In genomic region chr8:71610822-71611651, GRCm38 (mm10) we compare ENCODE assay signal across 8 mouse cellular contexts. TPM values are rescaled to one million over a fixed set of nuclear protein-coding genes. Genes with fewer than 3 reads are reported as not detected.
DNase-seq lines count a peak whose midpoint lies in the region; ATAC-seq and TF ChIP-seq lines count a peak whose summit lies in the region.

TSS of gene Colgalt1 (plus strand) at chr8:71610998.

- H3K36me3 ChIP-seq in embryonic facial prominence, embryonic 13.5 days, result peaks cover 33% of the 10 kb centered on the region
- H3K36me3 ChIP-seq in kidney, adult 2 months (ENCODE audit: control insufficient read depth, insufficient read depth, low read length), result no peaks in the 10 kb centered on the region
- H3K36me3 ChIP-seq in limb, embryonic 12.5 days, result peaks cover 36% of the 10 kb centered on the region
- H3K36me3 ChIP-seq in midbrain, embryonic 15.5 days (replicated peaks), result peaks cover 10% of the 10 kb centered on the region; the same call in 1 of the 2 replicates
- peaks cover 10% of the 10 kb centered on the region for H3K36me3 ChIP-seq in spleen, adult 2 months (ENCODE audit: control insufficient read depth, insufficient read depth, low read length)

- no peak for TF ChIP-seq POLR2A in kidney, adult 2 months (IDR thresholded peaks at IDR 0.05; ENCODE audit: low read depth, low read length)
- peak; percentile 42; the same call in 1 of the 2 replicates for TF ChIP-seq POLR2A in spleen, adult 2 months (IDR thresholded peaks at IDR 0.05; ENCODE audit: low read depth, low read length)

- peak within 1 kb of the TSS; percentile 91 for H3K27ac ChIP-seq in embryonic facial prominence, embryonic 13.5 days
- peak within 1 kb of the TSS; percentile 29 for H3K27ac ChIP-seq in kidney, adult 2 months (ENCODE audit: insufficient read depth, low read depth, low read length)
- peak within 1 kb of the TSS; percentile 88 for H3K27ac ChIP-seq in limb, embryonic 12.5 days
- peak within 1 kb of the TSS; percentile 88 for H3K27ac ChIP-seq in midbrain, embryonic 15.5 days
- peak within 1 kb of the TSS; percentile 83 for H3K27ac ChIP-seq in spleen, adult 2 months (ENCODE audit: insufficient read depth, low read length)

- ATAC-seq in embryonic facial prominence, embryonic 13.5 days (ENCODE audit: insufficient number of reproducible peaks, insufficient read depth, low FRiP score, low TSS enrichment, low read depth), result peak; percentile 98
- ATAC-seq in limb, embryonic 12.5 days (ENCODE audit: insufficient number of reproducible peaks, insufficient read depth, low FRiP score, low TSS enrichment, low read depth), result peak; percentile 99
- ATAC-seq in midbrain, embryonic 15.5 days (replicated peaks), result peak; percentile 99

- no peak for TF ChIP-seq CTCF in kidney, adult 2 months (conservative IDR thresholded peaks at IDR 0.05; ENCODE audit: insufficient read depth, insufficient read length, low read depth, low read length)
- TF ChIP-seq CTCF in spleen, adult 2 months (IDR thresholded peaks at IDR 0.05; ENCODE audit: extremely low read depth, insufficient read depth, insufficient read length, insufficient replicate concordance), result no peak

- under 1% methylated on average over 82 of the region's 82 CpGs for WGBS in embryonic facial prominence, embryonic 13.5 days
- WGBS in kidney, adult 2 months, result under 1% methylated on average over 82 of the region's 82 CpGs
- WGBS in limb, embryonic 12.5 days, result under 1% methylated on average over 82 of the region's 82 CpGs
- under 1% methylated on average over 81 of the region's 82 CpGs for WGBS in midbrain, embryonic 15.5 days
- under 1% methylated on average over 82 of the region's 82 CpGs for WGBS in spleen, adult 2 months

- no peaks in the 10 kb centered on the region for H3K27me3 ChIP-seq in embryonic facial prominence, embryonic 13.5 days
- no peaks in the 10 kb centered on the region for H3K27me3 ChIP-seq in kidney, adult 2 months (replicated peaks; ENCODE audit: control insufficient read depth, insufficient read depth, low read length)
- no peaks in the 10 kb centered on the region for H3K27me3 ChIP-seq in limb, embryonic 12.5 days
- H3K27me3 ChIP-seq in midbrain, embryonic 15.5 days (replicated peaks), result no peaks in the 10 kb centered on the region
- no peaks in the 10 kb centered on the region for H3K27me3 ChIP-seq in spleen, adult 2 months (ENCODE audit: control insufficient read depth, insufficient read depth, low read length)

- H3K4me2 ChIP-seq in embryonic facial prominence, embryonic 13.5 days, result peak within 1 kb of the TSS; percentile 66
- peak within 1 kb of the TSS; percentile 83 for H3K4me2 ChIP-seq in limb, embryonic 12.5 days
- H3K4me2 ChIP-seq in midbrain, embryonic 15.5 days, result peak within 1 kb of the TSS; percentile 61

- DNase-seq in 3134 (ENCODE audit: extremely low read depth, insufficient read length, low spot score), result peak; percentile 96
- peak; percentile 95 to 97 for DNase-seq in adrenal gland, postnatal 36 days
- peak; percentile 99 for DNase-seq in heart, adult 18-20 months
- peak; percentile 99 for DNase-seq in kidney, adult 2 months
- peak; percentile 96 to 99 for DNase-seq in spleen, adult 2 months (ENCODE audit: low read depth in 1 of 2, low spot score in 2 of 2)

- peaks cover 19% of the 10 kb centered on the region for H3K4me1 ChIP-seq in embryonic facial prominence, embryonic 13.5 days
- peaks cover 7% of the 10 kb centered on the region; the same call in 1 of the 2 replicates for H3K4me1 ChIP-seq in kidney, adult 2 months (ENCODE audit: control insufficient read depth, insufficient read depth, low read length)
- peaks cover 11% of the 10 kb centered on the region for H3K4me1 ChIP-seq in limb, embryonic 12.5 days (replicated peaks)
- peaks cover 14% of the 10 kb centered on the region for H3K4me1 ChIP-seq in midbrain, embryonic 15.5 days
- peaks cover 8% of the 10 kb centered on the region; the same call in 1 of the 2 replicates for H3K4me1 ChIP-seq in spleen, adult 2 months (ENCODE audit: control insufficient read depth, insufficient read depth, insufficient read length)

- H3K9ac ChIP-seq in embryonic facial prominence, embryonic 13.5 days, result peak within 1 kb of the TSS; percentile 90
- H3K9ac ChIP-seq in limb, embryonic 12.5 days (replicated peaks), result peak within 1 kb of the TSS; percentile 89
- peak within 1 kb of the TSS; percentile 59 for H3K9ac ChIP-seq in midbrain, embryonic 15.5 days

- peak within 1 kb of the TSS; percentile 94 for H3K4me3 ChIP-seq in embryonic facial prominence, embryonic 13.5 days
- peak within 1 kb of the TSS; percentile 85 for H3K4me3 ChIP-seq in kidney, adult 2 months (ENCODE audit: insufficient read depth, low read depth, low read length)
- H3K4me3 ChIP-seq in limb, embryonic 12.5 days (replicated peaks), result peak within 1 kb of the TSS; percentile 97
- H3K4me3 ChIP-seq in midbrain, embryonic 15.5 days, result peak within 1 kb of the TSS; percentile 67
- peak within 1 kb of the TSS; percentile 81 for H3K4me3 ChIP-seq in spleen, adult 2 months (ENCODE audit: extremely low read depth, insufficient read depth, insufficient read length)

- H3K9me3 ChIP-seq in embryonic facial prominence, embryonic 13.5 days, result no peaks in the 10 kb centered on the region
- no peaks in the 10 kb centered on the region for H3K9me3 ChIP-seq in limb, embryonic 12.5 days
- H3K9me3 ChIP-seq in midbrain, embryonic 15.5 days, result no peaks in the 10 kb centered on the region

RNA-seq across cellular contexts. Expression of gene Colgalt1, which starts in this region (rescaled TPM):
- 10 to 100 TPM; 57.4 to 61.8 TPM for total RNA-seq in adrenal gland, postnatal 36 days (2021)
- polyA plus RNA-seq in embryonic facial prominence, embryonic 13.5 days (2015; fragmentation: Nextera tagmentation; extraction: Ambion mirVana), result 75.5 and 78.2 TPM in 2 replicates
- 10 to 100 TPM; 41.6 to 42.4 TPM for total RNA-seq in heart, adult 18-20 months (2021)
- polyA plus RNA-seq in kidney, adult 2 months (2012; rRNA removed), result 62.2 and 70.4 TPM in 2 replicates
- polyA plus RNA-seq in limb, embryonic 12.5 days (2016; fragmentation: Nextera tagmentation; extraction: Ambion mirVana), result 61.4 and 65.9 TPM in 2 replicates
- polyA plus RNA-seq in midbrain, embryonic 15.5 days (2015; fragmentation: Nextera tagmentation; extraction: Ambion mirVana), result 70.5 and 74.5 TPM in 2 replicates
- polyA plus RNA-seq in spleen, adult 2 months (2012; rRNA removed), result 159 and 216 TPM in 2 replicates

Comparison
In these comparisons a context has a peak if more than half of its experiments do, and no peak if none do; other contexts are left out.
1. Peak in every context shown above with its lines: DNase-seq, ATAC-seq, H3K4me3 ChIP-seq and H3K27ac ChIP-seq.
2. H3K27ac ChIP-seq: peak in every context shown above with its lines; median percentile 91 in embryonic facial prominence, embryonic 13.5 days; 88 in limb, embryonic 12.5 days; 88 in midbrain, embryonic 15.5 days; 83 in spleen, adult 2 months; 29 in kidney, adult 2 months.